Mouse (Mus musculus) liver, postnatal 0 days (tissue): ENCODE data around the gene Xrcc4. TPM values are rescaled to one million over a fixed set of nuclear protein-coding genes. Genes with fewer than 3 reads are reported as not detected.
A peak's percentile ranks its signal among the peaks of the same experiment; 100 is the strongest.

Source experiments
- ATAC-seq: fragments of 200-750 bp; cut with Nextera tagmentation; 2 replicates; pipeline ENCODE4 v1.8.0; 2017; ENCODE audit warnings: mild to moderate bottlenecking, moderate library complexity
- DNase-seq: peaks from one replicate; pipeline ENCODE4 v3.0.0-alpha.2; 2016
- H3K27ac ChIP-seq: fragments of 300-500 bp; sonication (generic); 2 replicates; pipeline ENCODE4 v1.5.1; 2014; ENCODE audit warnings: antibody characterized with exemption, moderate library complexity, mild to moderate bottlenecking, low read depth
- H3K27me3 ChIP-seq: fragments of 300-500 bp; sonication (generic); 2 replicates; pipeline ENCODE4 v1.6.1; 2014; ENCODE audit warnings: low read length, control low read depth, mixed read lengths; ENCODE audit not compliant: insufficient read depth
- H3K36me3 ChIP-seq: fragments of 300-500 bp; sonication (generic); replicated peaks from 2 replicates; pipeline ENCODE4 v1.6.1; 2014; ENCODE audit warnings: mild to moderate bottlenecking, control low read depth, low read length, moderate library complexity, mixed read lengths; ENCODE audit not compliant: insufficient read depth
- H3K4me1 ChIP-seq: fragments of 300-500 bp; sonication (generic); 2 replicates; pipeline ENCODE4 v1.6.1; 2014; ENCODE audit warnings: antibody characterized with exemption, mild to moderate bottlenecking, control low read depth; ENCODE audit not compliant: insufficient read depth
- H3K4me2 ChIP-seq: fragments of 300-500 bp; sonication (generic); 2 replicates; pipeline ENCODE4 v1.6.1; 2014; ENCODE audit warnings: low read depth, mild to moderate bottlenecking, low read length, moderate library complexity, mixed read lengths
- H3K4me3 ChIP-seq: fragments of 300-500 bp; sonication (generic); 2 replicates; pipeline ENCODE4 v1.5.1; 2014; ENCODE audit warnings: low read depth, low read length
- H3K9ac ChIP-seq: fragments of 300-500 bp; sonication (generic); replicated peaks from 2 replicates; pipeline ENCODE4 v1.6.1; 2014; ENCODE audit warnings: mild to moderate bottlenecking, moderate library complexity
- H3K9me3 ChIP-seq: fragments of 300-500 bp; sonication (generic); 2 replicates; pipeline ENCODE4 v1.6.1; 2016; ENCODE audit warnings: mild to moderate bottlenecking, control low read depth, low read length, mixed read lengths
- CTCF ChIP-seq: sonication (generic); IDR thresholded peaks from 2 replicates; pipeline ENCODE4 v1.5.1; 2016; ENCODE audit warnings: antibody characterized with exemption, low read depth
- EP300 ChIP-seq: IDR thresholded peaks from 2 replicates; pipeline ENCODE4 v1.6.1; 2016; ENCODE audit warnings: antibody characterized with exemption, low read depth, mild to moderate bottlenecking
- WGBS: fragments of 180-500 bp; shearing (Covaris S2); extraction: QIAGEN DNeasy Blood & Tissue Kit; methylation state at CpG from one replicate; pipeline ENCODE4 v1.1.7; 2014; ENCODE audit not compliant: insufficient replicate concordance; 5-methylcytosine and 5-hydroxymethylcytosine counted together
- polyA plus RNA-seq: library from polyadenylated mRNA; unstranded; fragments of >200 nt; fragmentation: Nextera tagmentation; extraction: Ambion mirVana; gene quantifications from 2 replicates; pipeline ENCODE4 v1.2.1, GENCODE M21; 2015

The Xrcc4 gene
- polyA plus RNA-seq, 1 experiment from 2014 or later, result 8.3 TPM

DNA sequence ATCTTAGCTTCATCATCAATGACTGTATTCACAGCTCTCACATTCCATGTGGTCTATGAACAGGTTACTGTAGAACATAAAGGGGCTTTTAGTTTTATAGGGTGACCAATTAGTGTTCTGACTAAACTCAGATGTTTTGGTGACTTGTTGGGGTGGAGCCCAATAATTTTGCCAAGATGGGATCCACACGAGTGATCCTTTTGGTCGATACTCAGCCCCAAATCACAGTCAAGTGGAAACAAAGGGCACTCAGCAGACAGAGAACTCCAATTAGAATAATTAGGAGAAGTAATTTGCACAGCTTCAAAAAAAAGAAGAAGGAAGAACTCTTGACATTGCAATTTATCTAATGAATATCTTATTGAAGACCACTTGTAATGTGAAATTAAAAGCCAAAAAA is 274.9 kb downstream of the Xrcc4 start:
- TF ChIP-seq EP300 (no peak), CTCF (no peak)
- no peak for ATAC-seq
- no peak for DNase-seq
- Histone ChIP-seq H3K4me3 (no peak overlapping the region), H3K27me3 (no peaks in the 10 kb centered on the region), H3K4me1 (no peaks in the 10 kb centered on the region), H3K36me3 (no peaks in the 10 kb centered on the region), H3K27ac (no peak overlapping the region), H3K9me3 (no peaks in the 10 kb centered on the region), H3K4me2 (no peak overlapping the region), H3K9ac (no peak overlapping the region)
- WGBS, result 89% methylated on average over 2 of the region's 2 CpGs

DNA sequence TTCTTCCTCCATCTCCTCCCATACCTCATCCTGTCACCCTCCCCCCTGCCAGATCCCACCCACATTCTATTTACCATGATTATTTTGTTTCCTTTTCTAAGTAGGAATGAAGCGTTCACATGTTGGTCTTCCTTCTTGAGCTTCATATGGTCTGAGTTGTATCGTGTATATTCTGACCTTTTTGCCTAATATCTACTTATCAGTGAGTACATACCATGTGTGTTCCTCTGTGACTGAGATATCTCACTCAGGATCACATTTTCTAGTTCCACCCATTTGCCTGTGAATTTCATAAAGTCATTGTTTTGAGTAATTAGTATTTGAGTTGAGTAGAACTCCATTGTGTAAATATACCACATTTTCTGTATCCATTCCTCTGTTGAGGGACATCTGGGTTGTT is 277.2 kb downstream of the Xrcc4 start:
- Histone ChIP-seq H3K9ac (no peak overlapping the region), H3K27ac (no peak overlapping the region), H3K27me3 (no peaks in the 10 kb centered on the region), H3K4me2 (no peak overlapping the region), H3K4me1 (no peaks in the 10 kb centered on the region), H3K9me3 (no peaks in the 10 kb centered on the region), H3K36me3 (no peaks in the 10 kb centered on the region), H3K4me3 (no peak overlapping the region)
- ATAC-seq (no peak), DNase-seq (no peak)
- TF ChIP-seq EP300 (no peak), CTCF (no peak)
- WGBS, result 61% methylated on average over 2 of the region's 2 CpGs

DNA sequence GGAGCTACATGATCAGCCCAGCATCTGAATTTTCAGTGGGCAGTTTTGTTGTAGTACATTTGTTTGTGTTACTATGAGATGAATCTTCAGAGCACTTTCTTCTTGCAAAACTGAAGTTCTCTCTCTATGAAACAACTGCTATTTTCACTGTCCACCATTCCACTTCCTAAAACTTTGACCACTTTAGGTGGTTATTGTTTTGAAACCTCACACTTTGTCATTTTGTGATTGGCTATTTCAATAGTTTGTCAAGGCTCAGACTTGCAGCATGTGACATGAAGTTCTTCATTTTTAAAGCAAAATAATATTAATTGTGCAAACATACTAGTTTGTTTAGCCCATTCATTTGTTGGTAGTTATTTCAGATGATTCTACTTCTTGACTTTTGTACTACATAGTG is 280.4 kb downstream of the Xrcc4 start:
- Histone ChIP-seq H3K27ac (no peak overlapping the region), H3K27me3 (no peaks in the 10 kb centered on the region), H3K4me2 (no peak overlapping the region), H3K4me1 (no peaks in the 10 kb centered on the region), H3K36me3 (no peaks in the 10 kb centered on the region), H3K9ac (no peak overlapping the region), H3K4me3 (no peak overlapping the region), H3K9me3 (no peaks in the 10 kb centered on the region)
- DNase-seq (no peak), ATAC-seq (no peak)
- no peak for TF ChIP-seq CTCF
- TF ChIP-seq EP300, result no peak

DNA sequence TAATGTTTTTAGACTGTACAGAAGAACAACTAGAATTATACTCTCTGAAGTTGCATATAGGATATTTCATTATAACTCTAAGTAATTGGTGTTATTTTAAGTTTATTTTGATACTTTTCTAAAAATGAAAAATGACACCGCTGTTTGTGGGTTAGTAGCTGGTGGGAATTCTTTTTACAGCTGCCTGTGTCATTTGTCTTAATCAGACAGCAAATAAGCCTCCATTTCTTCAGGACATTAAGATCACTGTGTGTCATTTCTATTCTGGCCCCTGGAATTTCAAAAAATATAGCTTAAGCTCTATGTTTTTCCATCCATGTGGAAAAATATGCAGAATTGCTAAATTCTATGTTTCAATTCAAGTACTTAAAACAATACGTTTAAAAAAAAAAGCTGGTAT is 287.5 kb downstream of the Xrcc4 start:
- Histone ChIP-seq H3K9ac (no peak overlapping the region), H3K4me2 (no peak overlapping the region), H3K27ac (no peak overlapping the region), H3K36me3 (no peaks in the 10 kb centered on the region), H3K27me3 (no peaks in the 10 kb centered on the region), H3K9me3 (no peaks in the 10 kb centered on the region), H3K4me3 (no peak overlapping the region), H3K4me1 (no peaks in the 10 kb centered on the region)
- ATAC-seq (no peak), DNase-seq (no peak)
- TF ChIP-seq EP300 (no peak), CTCF (no peak)
- 76% methylated on average over 2 of the region's 2 CpGs for WGBS

DNA sequence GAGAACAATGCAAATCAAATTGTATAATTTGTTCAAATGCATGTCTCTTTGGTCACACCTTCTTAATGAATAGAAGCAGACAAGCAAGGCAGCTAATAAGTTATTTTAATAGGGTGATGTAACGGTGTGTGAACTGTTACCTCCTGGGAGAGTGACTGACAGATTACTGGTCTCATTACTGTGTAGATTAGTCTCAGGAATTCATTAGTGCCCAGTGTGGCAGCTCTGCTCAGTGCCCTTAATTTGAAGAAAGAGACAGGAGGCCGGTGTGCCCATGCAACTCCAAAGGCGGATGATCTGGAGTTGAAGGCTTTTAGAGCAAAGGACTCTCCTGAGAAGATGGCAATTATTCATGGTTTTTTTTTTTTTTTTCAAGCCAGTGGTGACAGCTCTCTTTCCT is 291.7 kb downstream of the Xrcc4 start:
- WGBS, result 68% methylated on average over 3 of the region's 3 CpGs
- no peak for ATAC-seq

DNA sequence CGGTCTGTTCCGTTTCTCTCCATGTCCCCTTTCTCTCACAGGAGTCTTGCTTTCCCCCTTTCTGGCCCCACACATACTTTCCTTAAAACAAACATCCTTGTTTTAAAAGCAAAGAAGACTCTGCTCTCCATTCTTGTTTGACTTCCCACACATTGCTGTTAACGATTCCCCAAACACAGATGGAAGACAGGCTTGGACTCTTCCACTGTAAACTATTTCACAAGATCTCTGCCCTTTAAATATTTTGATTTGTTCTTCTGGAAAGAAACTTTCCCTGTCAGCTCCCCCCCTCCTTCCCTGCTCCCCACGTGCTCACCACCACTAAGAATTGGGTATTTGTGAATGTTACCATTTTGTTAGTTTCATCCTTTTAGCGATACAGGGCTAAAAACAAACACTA is 297.9 kb downstream of the Xrcc4 start:
- no peaks in the 10 kb centered on the region for H3K36me3 ChIP-seq
- H3K4me3 ChIP-seq, result no peak overlapping the region
- peak overlapping the region; percentile 43 for H3K4me2 ChIP-seq
- no peak overlapping the region for H3K27ac ChIP-seq
- H3K27me3 ChIP-seq, result no peaks in the 10 kb centered on the region
- H3K4me1 ChIP-seq, result no peaks in the 10 kb centered on the region
- no peak overlapping the region for H3K9ac ChIP-seq
- 0 out of 2 replicates have a peak, but pooled peaks have one; percentile 16 for TF ChIP-seq EP300
- no peak for TF ChIP-seq CTCF
- H3K9me3 ChIP-seq, result no peaks in the 10 kb centered on the region
- ATAC-seq, result no peak
- WGBS, result 53% methylated on average over 5 of the region's 5 CpGs
- DNase-seq, result no peak

More for the DNA sequence above, 291.7 kb downstream of the Xrcc4 start:
- no peak for TF ChIP-seq EP300
- no peak overlapping the region for H3K27ac ChIP-seq
- no peaks in the 10 kb centered on the region for H3K27me3 ChIP-seq
- H3K4me1 ChIP-seq, result no peaks in the 10 kb centered on the region
- no peak overlapping the region for H3K9ac ChIP-seq
- H3K9me3 ChIP-seq, result no peaks in the 10 kb centered on the region
- H3K4me2 ChIP-seq, result no peak overlapping the region
- no peak overlapping the region for H3K4me3 ChIP-seq
- H3K36me3 ChIP-seq, result no peaks in the 10 kb centered on the region
- DNase-seq, result no peak

DNA sequence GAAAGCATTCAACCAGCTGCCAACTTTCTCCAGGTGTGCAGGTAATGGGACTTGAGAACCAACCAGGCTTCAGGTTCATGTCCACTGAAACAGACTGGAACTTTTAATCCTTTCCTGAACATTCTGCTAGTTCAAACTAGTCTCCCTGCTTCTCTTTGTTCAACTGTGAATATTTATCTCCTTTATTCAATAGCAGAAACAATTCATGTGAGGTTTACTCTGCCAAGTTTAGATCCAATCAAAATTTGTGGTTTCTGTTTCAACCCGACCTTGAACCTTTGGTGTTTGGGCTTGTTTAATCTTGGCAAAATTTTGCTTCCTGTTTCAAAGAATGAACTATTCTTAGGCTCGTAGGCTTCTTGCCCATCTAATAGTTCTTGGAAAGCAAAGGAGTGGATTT is 306.5 kb downstream of the Xrcc4 start:
- no peaks in the 10 kb centered on the region for H3K9me3 ChIP-seq
- no peak overlapping the region for H3K4me3 ChIP-seq
- no peak overlapping the region for H3K4me2 ChIP-seq
- TF ChIP-seq EP300 (no peak), CTCF (no peak)
- ATAC-seq (no peak), DNase-seq (no peak)
- 0 out of 2 replicates have a peak, but pooled peaks cover 3% of the 10 kb centered on the region for H3K4me1 ChIP-seq
- no peaks in the 10 kb centered on the region for H3K36me3 ChIP-seq
- H3K27me3 ChIP-seq, result no peaks in the 10 kb centered on the region
- H3K27ac ChIP-seq, result no peak overlapping the region
- 25% methylated on average over 2 of the region's 2 CpGs for WGBS
- no peak overlapping the region for H3K9ac ChIP-seq
